Mouse (Mus musculus) limb, embryonic 10.5 days (tissue): ENCODE data around the gene Syn3. TPM values are rescaled to one million over a fixed set of nuclear protein-coding genes. Genes with fewer than 3 reads are reported as not detected.

ENCODE experiments used
- DNase-seq: peaks from one replicate; pipeline ENCODE4 v3.0.0-alpha.2; 2017; ENCODE audit warnings: low spot score
- H3K27ac ChIP-seq: fragments of 300-500 bp; sonication (generic); 2 replicates; pipeline ENCODE4 v1.5.1; 2016; ENCODE audit warnings: mild to moderate bottlenecking
- H3K27me3 ChIP-seq: fragments of 300-500 bp; sonication (generic); 2 replicates; pipeline ENCODE4 v1.6.1; 2016; ENCODE audit warnings: low read depth, mild to moderate bottlenecking; ENCODE audit not compliant: poor library complexity, severe bottlenecking
- H3K36me3 ChIP-seq: fragments of 300-500 bp; sonication (generic); 2 replicates; pipeline ENCODE4 v1.6.1; 2016; ENCODE audit warnings: mild to moderate bottlenecking, moderate library complexity
- H3K4me1 ChIP-seq: fragments of 300-500 bp; sonication (generic); 2 replicates; pipeline ENCODE4 v1.6.1; 2016
- H3K4me3 ChIP-seq: fragments of 300-500 bp; sonication (generic); 2 replicates; pipeline ENCODE4 v1.5.1; 2016; ENCODE audit warnings: mild to moderate bottlenecking, moderate library complexity
- H3K9me3 ChIP-seq: fragments of 300-500 bp; sonication (generic); replicated peaks from 2 replicates; pipeline ENCODE4 v1.6.1; 2016; ENCODE audit warnings: mild to moderate bottlenecking
- WGBS: fragments of 180-500 bp; shearing (Covaris S2); methylation state at CpG from one replicate; pipeline ENCODE4 v1.1.7; 2016; 5-methylcytosine and 5-hydroxymethylcytosine counted together
- polyA plus RNA-seq: library from polyadenylated mRNA; unstranded; fragments of >200 nt; fragmentation: Nextera tagmentation; extraction: Ambion mirVana; gene quantifications from 2 replicates; pipeline ENCODE4 v1.2.1, GENCODE M21; 2016

Syn3 gene
- polyA plus RNA-seq, 1 experiment from 2014 or later: 3.6 TPM

- Histone ChIP-seq H3K4me3 (no peak overlapping the region), H3K9me3 (no peaks in the 10 kb centered on the region), H3K27ac (peak overlapping the region; percentile 84), H3K36me3 (no peaks in the 10 kb centered on the region), H3K4me1 (peaks cover 36% of the 10 kb centered on the region), H3K27me3 (no peaks in the 10 kb centered on the region)
- peak; percentile 73 for DNase-seq
- 19% methylated on average over 10 of the region's 10 CpGs for WGBS
These were observed 72.8 kb downstream of the Syn3 start for GRCm38 (mm10) chr10:86425690-86426530.

GRCm38 (mm10) chr10:86421731-86422370 is 76.8 kb downstream of the Syn3 start:
- Histone ChIP-seq H3K27me3 (no peaks in the 10 kb centered on the region), H3K4me1 (peaks cover 60% of the 10 kb centered on the region), H3K9me3 (no peaks in the 10 kb centered on the region), H3K27ac (no peak overlapping the region), H3K4me3 (no peak overlapping the region), H3K36me3 (no peaks in the 10 kb centered on the region)
- WGBS: 85% methylated on average over 3 of the region's 3 CpGs
- DNase-seq: no peak

- H3K9me3 ChIP-seq: no peaks in the 10 kb centered on the region
- no peaks in the 10 kb centered on the region for H3K36me3 ChIP-seq
- 89% methylated on average over 5 of the region's 5 CpGs for WGBS
- no peak for DNase-seq
- H3K4me1 ChIP-seq: peaks cover 31% of the 10 kb centered on the region
- no peak overlapping the region for H3K4me3 ChIP-seq
- no peaks in the 10 kb centered on the region for H3K27me3 ChIP-seq
- 0 out of 2 replicates have a peak overlapping the region, but pooled peaks have one; percentile 7 for H3K27ac ChIP-seq
These were observed 79.8 kb downstream of the Syn3 start for GRCm38 (mm10) chr10:86418931-86419330.

DNA sequence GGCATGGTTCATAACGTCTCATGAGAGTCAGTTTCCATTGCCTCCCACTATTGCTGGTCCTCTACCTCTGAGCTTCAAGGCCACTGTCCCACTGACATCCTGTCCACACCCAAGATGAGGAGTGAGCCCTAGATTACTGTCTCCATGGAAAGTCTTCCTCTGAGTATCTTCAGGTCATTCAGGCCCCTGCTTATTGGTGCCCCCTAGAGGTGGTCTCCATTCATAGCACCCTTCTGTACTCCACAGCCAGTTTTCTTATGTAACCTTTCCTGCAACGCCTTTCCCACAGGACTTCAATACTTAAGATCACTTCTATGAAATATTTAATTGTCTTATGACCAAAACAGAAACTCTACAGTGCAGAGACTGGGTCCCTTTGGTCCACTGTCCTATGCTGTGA is 80.4 kb downstream of the Syn3 start:
- Histone ChIP-seq H3K27me3 (no peaks in the 10 kb centered on the region), H3K9me3 (no peaks in the 10 kb centered on the region), H3K27ac (0 out of 2 replicates have a peak overlapping the region, but pooled peaks have one; percentile 7), H3K36me3 (no peaks in the 10 kb centered on the region), H3K4me1 (peaks cover 25% of the 10 kb centered on the region), H3K4me3 (no peak overlapping the region)
- no peak for DNase-seq
- whole genome bisulfite sequencing: 81% methylated on average over 2 of the region's 2 CpGs

- WGBS: 84% methylated on average over 8 of the region's 8 CpGs
- no peaks in the 10 kb centered on the region for H3K36me3 ChIP-seq
- H3K4me1 ChIP-seq: peaks cover 25% of the 10 kb centered on the region
- H3K9me3 ChIP-seq: no peaks in the 10 kb centered on the region
- no peak for DNase-seq
- H3K27ac ChIP-seq: no peak overlapping the region
- no peak overlapping the region for H3K4me3 ChIP-seq
- no peaks in the 10 kb centered on the region for H3K27me3 ChIP-seq
These were observed 81.9 kb downstream of the Syn3 start for GRCm38 (mm10) chr10:86416806-86417205.

GRCm38 (mm10) chr10:86410868-86411267 is 87.8 kb downstream of the Syn3 start:
- WGBS: 63% methylated on average over 6 of the region's 6 CpGs
- DNase-seq: no peak
- H3K36me3 ChIP-seq: no peaks in the 10 kb centered on the region
- H3K4me3 ChIP-seq: no peak overlapping the region
- no peak overlapping the region for H3K27ac ChIP-seq
- H3K9me3 ChIP-seq: no peaks in the 10 kb centered on the region
- peaks cover 12% of the 10 kb centered on the region for H3K4me1 ChIP-seq
- H3K27me3 ChIP-seq: no peaks in the 10 kb centered on the region

DNA sequence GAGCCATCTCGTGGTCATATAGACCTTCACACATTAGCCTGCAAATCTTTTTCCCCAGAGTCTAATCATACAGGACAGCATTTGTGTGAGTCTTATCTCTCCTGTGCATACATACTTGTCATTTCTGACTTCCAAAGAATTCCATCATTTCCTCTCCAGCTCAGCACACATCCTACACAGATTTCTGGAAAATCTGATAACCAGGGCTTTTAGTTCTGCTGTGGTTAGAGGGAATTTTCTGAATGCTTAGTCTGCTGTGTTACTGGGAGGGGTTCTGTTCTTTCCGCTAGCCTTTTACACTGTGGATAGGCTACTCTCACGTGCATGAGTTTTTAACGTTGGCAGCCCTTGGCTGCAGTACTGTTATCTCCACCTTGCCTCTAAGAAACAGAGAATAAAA is 91.7 kb downstream of the Syn3 start:
- peaks cover 12% of the 10 kb centered on the region for H3K4me1 ChIP-seq
- WGBS: 75% methylated on average over 4 of the region's 4 CpGs
- DNase-seq: no peak
- H3K36me3 ChIP-seq: no peaks in the 10 kb centered on the region
- H3K9me3 ChIP-seq: no peaks in the 10 kb centered on the region
- H3K4me3 ChIP-seq: no peak overlapping the region
- H3K27me3 ChIP-seq: no peaks in the 10 kb centered on the region
- H3K27ac ChIP-seq: no peak overlapping the region

GRCm38 (mm10) chr10:86398347-86398720 is 100.4 kb downstream of the Syn3 start:
- Histone ChIP-seq H3K4me3 (no peak overlapping the region), H3K27ac (no peak overlapping the region), H3K36me3 (0 out of 2 replicates have a peak, but pooled peaks cover 2% of the 10 kb centered on the region), H3K4me1 (peaks cover 19% of the 10 kb centered on the region), H3K9me3 (no peaks in the 10 kb centered on the region), H3K27me3 (no peaks in the 10 kb centered on the region)
- 69% methylated on average over 2 of the region's 2 CpGs for WGBS
- DNase-seq: no peak

DNA sequence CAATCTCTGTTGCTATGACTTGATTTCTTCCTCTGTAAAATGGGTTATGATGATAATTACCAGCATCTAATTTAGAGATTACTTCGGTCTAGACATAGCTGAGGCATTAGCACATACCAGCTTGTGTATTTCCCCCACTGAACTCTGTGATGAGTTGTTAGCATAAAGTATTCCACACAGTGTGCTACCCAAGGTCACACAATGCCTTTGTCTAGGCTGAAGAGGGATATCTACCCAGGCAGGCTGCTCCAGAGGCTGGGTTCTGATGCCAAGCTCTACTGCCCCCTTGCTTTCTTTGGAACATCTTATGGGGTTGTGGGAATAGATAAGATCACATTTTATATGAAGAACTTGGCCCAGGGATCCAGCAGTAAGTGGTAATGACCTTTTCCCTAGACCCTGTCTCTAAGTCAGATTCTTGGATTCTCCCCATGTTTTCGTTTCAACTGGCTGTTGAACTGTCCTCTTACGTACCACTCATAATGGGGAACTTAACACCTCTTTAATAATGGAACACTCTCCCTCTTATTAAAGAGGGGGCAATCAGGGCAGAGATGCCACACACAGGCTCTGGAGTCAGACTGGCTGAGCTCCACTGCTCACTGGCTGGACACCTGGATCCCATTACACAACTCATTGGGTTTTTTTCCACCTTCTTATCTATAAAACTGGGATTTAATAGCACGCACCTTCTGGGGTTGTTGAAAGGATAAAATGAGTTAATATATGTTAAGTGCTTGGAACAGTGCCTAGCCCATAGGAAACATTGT is 100.9 kb downstream of the Syn3 start:
- H3K27ac ChIP-seq: no peak overlapping the region
- WGBS: 52% methylated on average over 4 of the region's 4 CpGs

GRCm38 (mm10) chr10:86392399-86392798 is 106.3 kb downstream of the Syn3 start:
- H3K9me3 ChIP-seq: no peaks in the 10 kb centered on the region
- 0 out of 2 replicates have a peak, but pooled peaks cover 2% of the 10 kb centered on the region for H3K36me3 ChIP-seq
- no peak overlapping the region for H3K27ac ChIP-seq
- 85% methylated on average over 3 of the region's 3 CpGs for WGBS
- H3K27me3 ChIP-seq: no peaks in the 10 kb centered on the region
- H3K4me3 ChIP-seq: no peak overlapping the region
- H3K4me1 ChIP-seq: peaks cover 30% of the 10 kb centered on the region
- DNase-seq: no peak

More for the DNA sequence above, 100.9 kb downstream of the Syn3 start:
- Histone ChIP-seq H3K36me3 (0 out of 2 replicates have a peak, but pooled peaks cover 2% of the 10 kb centered on the region), H3K4me1 (peaks cover 19% of the 10 kb centered on the region), H3K9me3 (no peaks in the 10 kb centered on the region), H3K27me3 (no peaks in the 10 kb centered on the region), H3K4me3 (no peak overlapping the region)
- no peak for DNase-seq

GRCm38 (mm10) chr10:86389913-86390312 is 108.8 kb downstream of the Syn3 start:
- no peak overlapping the region for H3K27ac ChIP-seq
- 0 out of 2 replicates have a peak, but pooled peaks cover 2% of the 10 kb centered on the region for H3K36me3 ChIP-seq
- H3K4me3 ChIP-seq: no peak overlapping the region
- no peaks in the 10 kb centered on the region for H3K27me3 ChIP-seq
- no peaks in the 10 kb centered on the region for H3K9me3 ChIP-seq
- WGBS: 58% methylated on average over 2 of the region's 2 CpGs
- peaks cover 39% of the 10 kb centered on the region for H3K4me1 ChIP-seq
- no peak for DNase-seq

DNA sequence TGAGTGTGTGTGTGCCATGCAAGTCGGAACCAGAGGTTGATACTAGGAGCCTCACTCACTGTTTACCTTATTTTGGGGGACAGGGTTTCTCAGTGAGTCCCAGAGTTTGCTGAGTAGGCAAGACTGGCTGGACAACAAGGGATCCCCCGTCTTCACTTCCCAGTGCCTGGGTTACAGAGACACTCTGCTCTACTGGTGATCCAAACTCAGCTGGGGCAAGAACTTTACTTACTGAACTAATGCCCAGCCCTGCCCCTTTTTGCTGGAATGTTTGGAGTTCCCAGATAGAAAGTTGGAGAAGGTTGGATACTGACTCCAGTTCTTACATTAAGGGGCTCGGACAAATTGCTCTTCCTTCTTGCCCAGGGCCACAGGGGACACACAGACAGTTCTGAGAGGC is 109.3 kb downstream of the Syn3 start:
- 86% methylated on average over 3 of the region's 3 CpGs for WGBS
- Histone ChIP-seq H3K36me3 (no peaks in the 10 kb centered on the region), H3K4me1 (peaks cover 39% of the 10 kb centered on the region), H3K4me3 (no peak overlapping the region), H3K27me3 (no peaks in the 10 kb centered on the region), H3K9me3 (no peaks in the 10 kb centered on the region), H3K27ac (no peak overlapping the region)
- no peak for DNase-seq

GRCm38 (mm10) chr10:86388803-86389202 is 109.9 kb downstream of the Syn3 start:
- H3K9me3 ChIP-seq: no peaks in the 10 kb centered on the region
- H3K27me3 ChIP-seq: no peaks in the 10 kb centered on the region
- H3K4me1 ChIP-seq: peaks cover 39% of the 10 kb centered on the region
- no peaks in the 10 kb centered on the region for H3K36me3 ChIP-seq
- H3K4me3 ChIP-seq: no peak overlapping the region
- WGBS: 88% methylated on average over 6 of the region's 6 CpGs
- no peak for DNase-seq
- H3K27ac ChIP-seq: no peak overlapping the region
